Mouse (Mus musculus) kidney, adult 18-20 months (tissue): Measurements from ENCODE around the gene Tmem43.
"Not testable (repeated sequence)": the region's sequence is repeated elsewhere in the genome, so short reads cannot be mapped to it uniquely, and the experiment has no call there.

Experiments
- DNase-seq: peaks from one replicate; pipeline ENCODE4 v3.0.0; 2021

The Tmem43 gene

GRCm38 (mm10) chr6:91472868-91473804 is at the start of gene Tmem43, which contains the start of gene Chchd4:
Gene Tmem43, plus strand, starts transcription at chr6:91473703.
Gene Chchd4, minus strand, starts transcription at chr6:91473546.
- peak; percentile 99 for DNase-seq

DNA sequence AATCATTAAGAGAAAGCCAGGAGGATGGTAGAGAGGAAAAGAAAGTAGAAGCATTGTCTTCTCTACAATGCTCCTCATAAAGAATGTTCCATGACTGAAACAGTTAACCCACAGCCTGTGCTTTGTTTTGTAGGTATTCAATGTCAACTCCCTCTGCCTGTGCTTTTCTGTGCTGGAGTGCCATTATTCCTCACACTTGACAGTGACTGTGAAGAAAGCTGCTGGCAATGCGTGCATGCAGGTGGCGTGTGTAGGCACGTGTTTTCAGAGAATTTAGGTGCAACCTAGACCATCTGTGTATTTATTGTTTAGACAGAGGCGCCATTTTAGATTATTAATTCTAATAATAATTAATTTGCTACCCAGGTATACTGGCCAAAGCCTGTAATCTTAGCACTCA is 49.4 kb upstream of the Tmem43 start:
- no peak for DNase-seq

DNA sequence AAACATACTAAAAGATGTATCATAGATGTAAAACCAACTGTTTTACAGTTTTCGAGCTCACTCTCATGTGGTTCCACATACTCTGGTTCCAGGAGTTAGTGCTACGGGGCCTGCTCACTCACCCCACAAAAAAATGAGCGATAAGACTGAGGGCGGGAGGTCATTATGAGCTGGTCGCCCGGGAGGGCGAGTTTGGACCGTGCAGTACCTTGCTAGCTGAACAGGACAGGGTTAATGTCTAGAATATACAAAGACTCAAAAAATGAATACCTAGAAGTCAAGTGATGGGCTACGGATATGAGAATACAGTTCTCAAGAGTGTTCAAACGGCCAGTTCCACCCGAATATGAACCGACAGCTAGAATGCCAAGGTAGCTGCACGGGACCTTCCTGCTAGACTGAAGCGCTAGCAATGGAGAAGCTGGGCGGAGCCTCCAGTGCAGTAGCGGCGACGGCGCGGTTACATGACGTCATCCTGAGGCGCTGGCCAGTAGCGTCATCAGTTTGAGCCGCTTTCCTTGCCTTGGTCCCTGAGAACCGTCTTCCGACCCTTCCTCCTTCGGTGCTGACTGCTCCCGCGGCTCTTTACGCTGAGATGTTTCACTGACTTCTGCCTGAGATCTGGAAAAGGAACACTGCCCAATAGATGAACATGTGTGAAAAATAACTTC is 32.9 kb upstream of the Tmem43 start:
- peak; percentile 98 for DNase-seq

GRCm38 (mm10) chr6:91441145-91441662 is 32.3 kb upstream of the Tmem43 start:
- no peak for DNase-seq

- no peak for DNase-seq
Observed at GRCm38 (mm10) chr6:91445316-91445715, 28.2 kb upstream of the Tmem43 start.

DNA sequence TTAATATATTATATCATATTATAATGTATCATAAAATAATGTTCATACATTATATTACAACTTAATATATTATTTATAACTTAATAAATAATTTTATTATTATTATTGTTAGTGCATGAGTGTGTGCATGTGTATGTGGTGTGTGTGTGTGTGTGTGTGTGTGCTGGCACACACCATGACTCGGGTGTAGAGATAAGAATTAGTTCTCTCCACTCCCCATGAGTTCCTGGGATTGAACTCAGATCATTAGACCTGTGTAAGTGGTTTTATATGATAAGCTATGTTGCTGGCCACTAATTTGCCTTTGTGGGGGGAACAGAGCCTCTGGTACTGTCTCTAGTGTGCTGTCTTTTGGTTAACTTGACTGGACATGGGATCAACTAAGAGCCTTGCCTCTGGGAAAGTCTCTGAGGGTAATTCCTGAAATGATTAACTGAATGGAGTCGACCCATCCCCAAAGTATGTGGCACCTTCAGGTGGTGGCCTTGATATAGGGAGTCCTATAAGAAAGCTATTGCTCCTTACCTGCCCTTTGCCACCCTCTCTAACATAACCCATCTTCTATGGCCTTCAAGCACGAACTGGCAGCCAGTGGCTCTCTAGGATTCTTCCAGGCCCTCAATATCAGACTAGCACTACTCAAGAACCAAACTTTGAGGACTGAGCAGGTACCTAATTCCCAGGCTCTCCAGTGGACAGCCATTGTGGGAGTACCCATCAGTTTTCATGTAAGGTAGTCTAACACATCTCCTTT is 23.9 kb upstream of the Tmem43 start:
- no peak for DNase-seq

DNA sequence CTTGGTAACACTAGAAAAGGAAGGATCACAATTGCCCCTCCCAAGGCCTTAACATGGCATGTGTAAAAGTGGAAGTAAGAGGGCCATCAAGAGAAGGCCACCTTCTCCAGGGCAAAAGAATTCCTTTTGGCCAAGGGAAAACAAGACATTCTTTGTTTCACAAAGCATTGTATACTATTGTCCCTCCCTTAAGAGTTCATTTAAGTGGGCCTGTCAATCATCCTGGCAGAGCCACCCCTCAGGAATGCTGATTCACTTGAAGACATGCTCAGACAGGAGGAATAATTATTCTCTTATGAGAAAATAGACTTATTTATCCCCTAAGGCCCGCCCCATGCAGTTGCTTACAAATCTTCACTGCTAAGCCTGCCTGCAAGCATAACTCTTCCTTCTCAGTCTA is 21.4 kb upstream of the Tmem43 start:
- no peak for DNase-seq

DNA sequence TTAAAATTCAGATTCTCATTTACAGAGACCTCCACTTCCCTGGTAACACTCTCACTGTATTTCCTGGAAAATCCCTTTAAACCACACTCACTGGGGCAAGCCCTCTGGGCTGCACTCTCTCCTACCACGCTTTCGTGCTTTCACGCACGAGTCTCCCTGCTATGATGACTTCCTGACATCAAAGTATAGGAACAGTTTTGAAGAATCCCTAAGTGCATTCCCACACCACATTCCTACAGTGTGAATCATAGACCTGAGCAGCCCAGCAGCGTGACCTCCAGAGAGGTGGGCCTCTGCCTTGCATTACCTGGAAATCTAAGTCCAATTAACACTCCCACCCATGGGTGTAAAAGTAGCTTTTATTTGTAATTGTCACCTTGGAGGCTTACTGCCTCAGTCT is 19.0 kb upstream of the Tmem43 start:
- no peak for DNase-seq

DNA sequence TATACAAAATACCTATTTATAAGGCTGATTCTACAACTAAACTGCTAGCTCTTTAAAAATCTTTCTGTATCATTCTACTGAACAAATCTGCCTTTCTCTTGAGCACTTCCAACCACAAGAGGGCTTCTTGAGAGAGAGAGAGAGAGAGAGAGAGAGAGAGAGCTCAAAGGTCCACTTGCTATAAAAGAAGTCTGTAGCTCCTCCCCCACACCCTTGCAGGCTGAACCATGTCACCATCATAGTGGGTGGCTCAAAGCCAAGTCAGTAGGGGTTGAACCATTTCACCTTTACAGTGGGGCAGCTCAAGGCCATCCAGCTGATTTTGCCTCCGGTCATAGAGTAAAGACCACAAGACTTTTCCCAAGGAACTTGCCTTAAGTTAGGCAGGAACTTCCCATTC is 14.0 kb upstream of the Tmem43 start:
- peak; percentile 56 for DNase-seq

- DNase-seq: peak; percentile 14
Observed at GRCm38 (mm10) chr6:91465756-91466155, 7.7 kb upstream of the Tmem43 start.

GRCm38 (mm10) chr6:91467106-91467505 is 6.4 kb upstream of the Tmem43 start:
- no peak for DNase-seq

- no peak for DNase-seq
Observed at GRCm38 (mm10) chr6:91470712-91471111, 2.8 kb upstream of the Tmem43 start.

DNA sequence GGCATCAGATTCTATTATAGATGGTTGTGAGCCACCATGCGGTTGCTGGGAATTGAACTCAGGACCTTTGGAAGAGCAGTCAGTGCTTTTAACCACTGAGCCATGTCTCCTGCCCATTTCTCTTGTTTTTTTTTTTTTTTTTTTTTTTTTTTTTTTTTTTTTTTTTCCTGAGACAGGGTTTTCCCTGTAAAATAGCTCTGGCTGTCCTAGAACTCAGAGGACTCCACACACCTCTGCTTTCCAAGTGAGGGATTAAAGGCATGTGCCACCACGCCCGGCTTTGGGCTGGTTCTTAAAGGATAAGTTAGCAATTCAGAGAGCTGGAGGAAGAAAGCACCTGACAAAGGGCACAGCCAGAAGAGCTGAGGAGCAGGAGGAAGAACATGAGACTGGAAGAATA is 2.1 kb upstream of the Tmem43 start:
- DNase-seq: not testable (repeated sequence)

DNA sequence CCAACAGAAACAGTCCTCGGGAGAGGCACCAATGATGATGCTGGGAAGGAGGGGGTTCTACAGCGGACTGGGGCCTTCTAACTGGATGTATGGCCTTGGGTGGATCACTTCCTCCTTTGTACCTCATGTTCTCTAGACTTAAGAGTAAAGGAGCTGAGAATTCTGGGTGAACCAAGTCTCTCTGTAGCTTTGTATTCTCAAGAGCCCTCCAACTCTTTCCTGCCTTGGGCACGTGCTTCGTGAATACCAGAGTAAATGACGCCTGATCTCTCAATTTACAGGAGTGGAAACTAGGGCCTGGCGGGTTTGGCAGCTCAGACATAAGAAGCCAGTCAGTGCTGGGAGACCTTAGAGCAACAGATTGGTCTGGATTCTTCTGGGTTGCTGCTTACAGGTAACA is 1.2 kb upstream of the Tmem43 start:
- peak; percentile 19 for DNase-seq

DNA sequence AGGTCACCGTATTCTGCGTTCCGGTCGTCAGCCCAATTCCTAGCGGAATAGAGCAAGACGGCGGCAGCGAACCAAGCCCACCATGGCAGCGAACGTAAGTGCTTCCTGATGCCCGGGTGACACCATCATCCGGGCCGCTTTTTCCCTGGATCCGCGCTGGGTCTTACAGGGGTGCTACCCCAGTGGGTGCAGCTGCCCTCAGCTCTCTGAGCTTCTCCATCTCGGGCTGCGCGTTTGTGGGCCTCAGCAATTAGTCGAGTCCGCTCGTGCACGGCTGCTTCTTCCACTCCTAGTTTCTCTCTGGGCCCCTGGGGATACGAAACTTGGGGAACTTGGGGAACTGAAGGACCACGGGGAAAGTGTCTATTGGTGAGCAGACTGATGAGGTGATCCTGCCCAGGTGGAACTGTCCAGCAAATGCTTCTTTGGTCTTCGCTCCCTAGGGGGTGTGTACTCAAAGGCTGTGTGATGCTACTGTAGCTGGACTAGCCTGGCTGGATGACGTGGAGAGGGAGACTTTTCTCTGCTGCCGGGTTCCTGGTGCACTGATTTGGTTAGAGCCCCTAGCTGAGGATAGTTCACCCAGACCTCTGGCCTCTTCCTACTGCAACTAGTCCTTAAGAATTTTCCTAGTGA is 420 bp downstream of the Tmem43 start:
- DNase-seq: peak; percentile 12

DNA sequence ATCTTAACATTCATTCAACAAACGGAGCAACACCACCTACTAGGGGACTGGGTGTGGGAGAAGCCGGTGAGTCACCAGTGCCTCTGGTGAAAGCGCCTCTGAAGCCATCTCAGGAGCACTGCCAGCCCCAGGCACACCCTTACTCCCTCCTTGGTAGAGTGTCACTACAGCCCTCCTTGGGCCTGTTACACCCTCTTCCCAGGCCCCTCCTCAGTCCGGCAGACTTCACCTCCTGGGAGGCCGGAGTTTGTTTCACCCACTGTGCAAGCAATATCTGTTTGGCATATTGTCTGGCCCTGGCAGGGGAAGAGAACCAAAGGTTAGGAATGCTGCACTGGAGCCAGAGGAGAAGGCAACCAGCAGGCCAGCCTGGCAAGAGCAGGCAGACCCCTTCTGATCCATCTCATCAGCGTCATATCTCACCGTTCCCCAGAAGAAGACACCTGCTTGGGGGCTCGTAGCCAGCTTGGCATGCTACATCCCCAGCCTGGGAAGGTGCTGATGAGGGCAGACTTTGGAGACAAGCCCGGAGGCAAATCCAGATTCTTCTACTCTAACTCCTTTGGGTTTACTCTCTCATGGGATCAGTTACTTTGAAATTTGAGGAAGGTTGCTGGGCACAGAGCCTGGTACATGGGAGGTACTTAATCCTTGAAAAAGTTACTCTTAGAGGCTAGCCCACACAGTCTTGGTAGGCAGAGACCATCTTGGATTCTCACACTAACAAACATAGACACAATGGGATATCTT is 1.1 kb downstream of the Tmem43 start:
- DNase-seq: no peak

GRCm38 (mm10) chr6:91476541-91476940 is 3.0 kb downstream of the Tmem43 start:
- DNase-seq: no peak

DNA sequence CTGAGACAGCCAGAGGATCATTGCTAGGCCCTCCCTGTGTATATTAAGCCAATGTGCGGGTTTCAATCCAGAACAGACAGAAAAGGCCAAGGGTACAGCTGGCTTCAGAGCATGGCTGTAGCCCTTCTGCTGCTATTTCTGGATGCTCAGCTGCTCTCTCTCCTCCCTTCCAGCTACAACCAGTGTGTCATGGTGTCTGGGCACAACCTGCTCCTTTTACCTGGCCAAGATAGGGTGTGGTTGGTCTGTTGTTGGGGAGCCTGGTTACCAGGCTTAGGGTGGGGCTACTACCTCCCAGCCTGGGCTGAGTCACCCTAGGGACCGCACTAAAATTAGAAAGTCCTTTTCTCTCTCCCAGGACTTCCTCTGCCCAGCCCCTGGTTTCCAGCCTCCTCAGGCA is 9.9 kb downstream of the Tmem43 start:
- no peak for DNase-seq

DNA sequence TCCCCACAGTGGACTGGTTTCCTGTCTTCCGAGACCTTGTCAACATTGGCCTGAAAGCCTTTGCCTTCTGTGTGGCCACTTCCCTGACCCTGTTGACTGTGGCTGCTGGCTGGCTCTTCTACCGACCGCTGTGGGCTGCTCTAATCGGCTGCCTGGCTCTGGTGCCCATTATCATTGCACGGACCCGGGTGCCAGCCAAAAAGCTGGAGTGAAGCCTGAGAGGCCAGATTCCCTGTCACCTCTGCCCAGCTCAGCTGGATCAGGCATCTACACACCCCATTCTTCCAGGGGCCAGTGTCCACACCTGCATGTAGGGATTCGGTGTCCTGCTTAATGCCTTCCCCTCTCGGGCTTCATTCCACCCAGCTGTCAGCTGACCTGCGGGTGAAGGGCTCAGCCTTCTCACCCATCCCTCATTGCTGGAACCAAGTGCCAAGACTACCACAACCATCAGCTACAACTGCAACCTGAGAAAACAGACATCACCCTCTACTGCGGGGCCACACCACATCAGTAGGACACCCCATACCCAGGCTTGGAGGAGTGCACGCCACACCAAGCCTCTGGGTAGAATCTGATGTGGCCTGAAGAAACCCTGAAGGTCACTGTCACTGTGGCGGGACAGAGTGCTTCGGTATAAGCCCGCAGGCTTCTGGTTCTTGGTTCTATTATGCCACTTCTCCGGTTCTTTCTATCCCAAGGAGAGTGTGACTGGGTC is 13.4 kb downstream of the Tmem43 start:
- no peak for DNase-seq

DNA sequence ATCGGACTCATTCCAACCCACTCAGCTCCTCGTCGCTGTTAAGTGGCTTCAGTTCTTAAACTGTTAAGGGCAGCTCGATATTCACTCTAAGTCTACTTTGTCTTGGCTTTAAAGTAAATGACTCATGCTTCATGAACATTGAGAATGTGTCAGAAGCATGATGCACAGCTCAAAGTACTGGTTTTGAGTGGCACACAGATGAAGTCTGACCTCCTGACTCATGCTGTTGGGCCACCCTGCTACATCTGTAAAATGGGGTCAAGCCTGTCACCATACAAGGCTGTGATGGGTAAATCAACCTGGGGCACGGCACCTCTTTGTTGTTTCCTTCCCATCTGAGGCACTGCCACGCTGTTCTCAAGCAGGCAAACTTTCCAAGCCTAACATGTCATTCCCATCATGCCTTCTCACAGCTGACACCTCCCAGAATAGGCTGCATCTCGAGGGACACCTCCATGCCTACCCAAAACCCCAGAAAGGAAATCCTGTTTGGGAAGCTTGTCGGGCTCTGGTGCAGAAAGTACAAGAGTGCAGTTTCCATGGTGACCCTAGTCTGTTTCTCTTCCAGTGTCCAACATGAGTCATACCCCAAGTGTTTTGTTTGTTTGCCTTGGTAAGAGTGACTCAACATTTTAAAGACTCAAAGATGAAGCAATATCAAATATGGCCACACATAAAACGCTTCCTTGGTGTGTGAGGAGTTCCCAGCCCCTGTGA is 15.2 kb downstream of the Tmem43 start:
- DNase-seq: no peak

DNA sequence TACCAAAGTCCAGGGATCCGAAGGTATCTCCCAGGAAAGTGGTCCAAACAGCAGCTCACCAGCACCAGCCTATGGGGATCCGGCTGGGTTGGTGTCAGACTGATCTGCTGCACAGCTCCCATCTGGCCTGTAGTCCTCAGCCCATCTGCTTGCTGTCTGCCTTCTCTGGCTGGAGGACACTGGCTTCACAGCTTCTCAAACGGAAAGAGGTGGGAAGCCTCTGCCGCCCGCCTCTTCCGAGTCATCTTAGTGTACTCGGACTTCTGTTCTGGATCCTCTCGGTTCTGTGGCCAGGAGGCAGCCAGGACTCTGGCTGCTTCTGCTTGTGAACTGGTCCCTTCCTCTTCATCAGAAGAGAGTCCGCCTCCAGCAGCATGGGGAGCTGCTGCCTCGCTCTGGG is 16.4 kb downstream of the Tmem43 start:
- no peak for DNase-seq
